Mouse (Mus musculus) bone marrow macrophage, adult 2 months (primary cell): ENCODE measurements around the gene Mt2.

Source experiments
- CTCF ChIP-seq: IDR thresholded peaks from 2 replicates; pipeline ENCODE4 v1.5.1; 2012; ENCODE audit warnings: low read depth, mild to moderate bottlenecking, low read length, moderate library complexity
- POLR2A ChIP-seq: IDR thresholded peaks from 2 replicates; pipeline ENCODE4 v1.6.1; 2012; ENCODE audit warnings: mild to moderate bottlenecking, low read depth, low read length, borderline replicate concordance

DNA sequence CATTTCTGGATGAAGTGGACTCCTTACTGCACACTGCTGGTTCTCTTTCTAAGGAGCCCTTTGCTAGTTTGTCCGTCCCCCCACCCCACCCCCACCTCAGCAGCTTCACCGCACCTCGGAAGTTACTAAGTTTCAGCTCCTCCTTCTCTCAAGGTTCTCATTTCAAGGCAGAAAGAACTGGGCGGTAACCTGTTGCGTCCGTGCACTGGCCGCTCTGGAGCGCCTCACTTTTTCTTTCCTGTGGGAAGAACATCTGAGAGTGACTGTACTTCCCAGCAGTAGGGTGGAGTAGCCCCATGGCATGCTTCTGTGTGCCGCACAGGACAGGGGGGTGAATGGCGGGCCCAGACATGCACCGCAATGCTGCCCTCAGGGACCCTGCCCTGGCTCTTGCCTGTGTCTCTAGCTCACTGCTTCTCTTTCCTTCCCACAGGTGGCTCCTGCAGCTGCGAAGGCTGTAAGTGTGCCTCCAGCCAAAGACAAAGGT lies 11.9 kb downstream of the Mt2 start:
- TF ChIP-seq CTCF (no peak), POLR2A (no peak)
